Mouse (Mus musculus) ovary, postnatal 14 days (tissue): ENCODE data around the gene Pvr.

Source experiments
- DNase-seq: peaks from one replicate; pipeline ENCODE4 v3.0.0; 2022; ENCODE audit warnings: low spot score

The Pvr gene

GRCm38 (mm10) chr7:19920506-19921261 lies at the start of gene Pvr:
Pvr (minus strand) TSS chr7:19921160.
- DNase-seq = peak; percentile 59

GRCm38 (mm10) chr7:19970196-19970595 lies 49.2 kb upstream of the Pvr start:
- no peak for DNase-seq

GRCm38 (mm10) chr7:19969541-19970090 lies 48.7 kb upstream of the Pvr start:
- no peak for DNase-seq

GRCm38 (mm10) chr7:19969106-19969505 lies 48.1 kb upstream of the Pvr start:
- no peak for DNase-seq

GRCm38 (mm10) chr7:19964985-19965579 lies 44.1 kb upstream of the Pvr start, which contains the start of gene Ceacam20:
Ceacam20 (plus strand) TSS chr7:19965412.
- DNase-seq = no peak

GRCm38 (mm10) chr7:19962423-19962822 lies 41.5 kb upstream of the Pvr start:
- no peak for DNase-seq

- peak; percentile 87 for DNase-seq
Observed at GRCm38 (mm10) chr7:19956341-19956781, 35.4 kb upstream of the Pvr start.

- no peak for DNase-seq
Observed at GRCm38 (mm10) chr7:19955861-19956260, 34.9 kb upstream of the Pvr start.

- no peak for DNase-seq
Observed at GRCm38 (mm10) chr7:19953054-19953453, 32.1 kb upstream of the Pvr start.

GRCm38 (mm10) chr7:19952320-19952986 lies 31.5 kb upstream of the Pvr start:
- no peak for DNase-seq

- no peak for DNase-seq
Observed at GRCm38 (mm10) chr7:19950589-19950988, 29.6 kb upstream of the Pvr start, which contains the start of gene Igsf23. Igsf23 (minus strand) TSS chr7:19950756.

GRCm38 (mm10) chr7:19949996-19950395 lies 29.0 kb upstream of the Pvr start:
- DNase-seq = no peak

- no peak for DNase-seq
Observed at GRCm38 (mm10) chr7:19948956-19949355, 28.0 kb upstream of the Pvr start.

GRCm38 (mm10) chr7:19945821-19946515 lies 25.0 kb upstream of the Pvr start:
- DNase-seq = no peak

- no peak for DNase-seq
Observed at GRCm38 (mm10) chr7:19945201-19945600, 24.2 kb upstream of the Pvr start.

- no peak for DNase-seq
Observed at GRCm38 (mm10) chr7:19944709-19945108, 23.7 kb upstream of the Pvr start.

GRCm38 (mm10) chr7:19940256-19940655 lies 19.3 kb upstream of the Pvr start:
- DNase-seq = no peak

- peak; percentile 72 for DNase-seq
Observed at GRCm38 (mm10) chr7:19939555-19940235, 18.7 kb upstream of the Pvr start.

GRCm38 (mm10) chr7:19937229-19937821 lies 16.4 kb upstream of the Pvr start:
- DNase-seq = no peak

- DNase-seq = no peak
Observed at GRCm38 (mm10) chr7:19935961-19936360, 15.0 kb upstream of the Pvr start.

GRCm38 (mm10) chr7:19935171-19935751 lies 14.3 kb upstream of the Pvr start:
- DNase-seq = no peak
